Mouse (Mus musculus) embryo, embryonic 11.5 days (tissue): ENCODE measurements around the gene Rgs2.

Experiments
- DNase-seq: peaks from one replicate; pipeline ENCODE4 v3.0.0-alpha.2; 2012; ENCODE audit warnings: low read depth, low spot score

Gene Rgs2

GRCm38 (mm10) chr1:143984988-143985625 is 18.9 kb downstream of the Rgs2 start:
- DNase-seq, result no peak

GRCm38 (mm10) chr1:143982765-143983312 is 21.1 kb downstream of the Rgs2 start:
- no peak for DNase-seq

DNA sequence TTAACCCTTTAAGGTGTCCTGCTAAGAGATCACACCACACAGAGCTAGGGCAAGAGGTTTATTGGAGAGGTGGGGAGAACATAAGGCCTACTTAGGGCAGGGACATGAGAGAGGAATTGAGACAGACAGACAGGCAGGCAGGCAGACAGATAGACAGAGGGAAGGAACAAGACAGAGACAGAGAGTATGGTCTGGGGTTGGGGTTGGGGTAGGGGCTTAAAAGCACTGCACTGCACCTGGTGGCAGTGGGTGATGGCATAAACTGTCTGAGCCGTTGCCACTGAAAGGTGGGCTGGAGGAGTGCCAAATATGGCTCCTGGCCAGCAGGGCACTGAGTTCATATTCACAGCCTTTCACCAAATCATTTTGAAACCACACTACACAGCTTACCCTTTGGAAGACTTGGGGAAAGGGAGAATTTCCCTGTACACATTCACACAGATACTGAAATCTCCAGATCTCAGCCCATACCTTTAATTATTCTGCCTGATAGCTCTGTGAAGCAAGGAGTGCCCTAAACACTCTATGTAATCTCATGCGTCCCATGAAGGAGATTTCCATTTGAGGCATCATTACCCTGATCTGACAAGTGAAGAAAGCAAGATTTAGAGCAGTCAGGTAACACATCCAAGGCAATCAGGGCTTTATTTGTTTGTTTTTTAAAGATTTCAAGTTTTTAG is 21.7 kb downstream of the Rgs2 start:
- no peak for DNase-seq

DNA sequence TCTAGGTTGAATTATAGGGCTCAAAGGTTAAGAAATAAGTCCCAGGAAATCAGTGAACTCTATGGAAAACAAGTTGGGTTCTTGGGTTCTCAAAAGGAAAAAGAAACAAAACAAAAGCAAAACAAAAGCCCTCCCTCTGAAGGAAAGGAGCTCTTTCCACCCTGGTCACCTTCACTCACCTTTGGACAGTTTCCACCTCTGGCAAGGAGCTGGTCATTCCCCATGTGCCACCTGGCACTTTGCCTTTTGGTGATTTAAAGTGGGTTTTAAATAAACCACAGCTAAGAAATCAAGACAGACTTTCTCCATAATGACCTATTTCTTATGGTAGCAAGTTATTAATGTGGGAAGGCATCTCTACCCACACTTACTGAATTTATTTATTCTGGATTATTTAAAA is 23.1 kb downstream of the Rgs2 start:
- DNase-seq, result no peak

DNA sequence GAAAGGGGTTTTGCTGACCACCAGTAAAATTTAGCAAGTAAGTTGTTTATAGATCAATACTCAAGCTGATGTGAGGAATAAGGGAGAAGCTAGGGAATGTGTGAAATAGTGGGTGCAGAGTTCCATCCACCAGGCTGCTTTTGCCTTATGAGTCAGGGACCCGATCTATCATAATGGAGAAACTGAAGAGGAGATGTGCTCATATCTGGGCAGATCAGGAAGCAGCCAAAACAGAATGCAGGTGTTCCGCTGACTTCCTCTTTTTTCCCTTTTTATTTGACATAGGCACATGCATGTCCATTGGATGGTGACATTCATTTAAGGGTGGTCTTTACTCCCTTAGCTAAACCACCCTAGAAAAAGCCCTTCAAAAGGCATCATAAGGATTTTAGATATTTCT is 29.3 kb downstream of the Rgs2 start:
- DNase-seq, result no peak

DNA sequence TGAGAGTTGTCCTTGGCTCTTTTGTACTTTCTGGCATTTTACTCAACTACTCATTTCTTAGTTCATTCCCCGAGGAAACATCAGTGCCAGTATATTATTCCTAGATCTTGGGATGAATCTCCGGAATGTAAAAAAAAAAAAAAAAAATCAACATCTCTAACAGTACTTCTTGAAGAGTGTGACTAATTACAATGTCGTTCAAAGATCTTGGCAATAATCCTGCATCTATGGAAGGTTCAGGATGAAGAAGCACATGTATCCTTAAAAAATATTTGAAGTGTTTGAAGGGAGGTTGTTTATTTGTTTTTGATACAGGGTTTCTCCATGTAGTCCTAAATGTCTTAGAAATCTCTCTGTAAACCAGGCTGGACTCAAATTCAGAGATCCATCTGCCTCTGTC is 41.7 kb downstream of the Rgs2 start:
- no peak for DNase-seq

- no peak for DNase-seq
Observed at GRCm38 (mm10) chr1:143960340-143960739, 43.6 kb downstream of the Rgs2 start.

GRCm38 (mm10) chr1:143956090-143956489 is 47.9 kb downstream of the Rgs2 start:
- DNase-seq, result no peak

- no peak for DNase-seq
Observed at GRCm38 (mm10) chr1:143952841-143953240, 51.1 kb downstream of the Rgs2 start.
